Mouse (Mus musculus) embryo, embryonic 11.5 days (tissue): ENCODE results near the gene Olr1.

Source experiments
- DNase-seq: peaks from one replicate; pipeline ENCODE4 v3.0.0-alpha.2; 2012; ENCODE audit warnings: low read depth, low spot score

Gene Olr1

GRCm38 (mm10) chr6:129507024-129507423, at the start of gene Olr1:
TSS of gene Olr1 (minus strand) at chr6:129507165.
- DNase-seq = no peak

GRCm38 (mm10) chr6:129548009-129548408, 41.0 kb upstream of the Olr1 start:
- no peak for DNase-seq

GRCm38 (mm10) chr6:129547277-129547676, 40.3 kb upstream of the Olr1 start:
- no peak for DNase-seq

- peak; percentile 39 for DNase-seq
Observed at GRCm38 (mm10) chr6:129543709-129544606, 37.0 kb upstream of the Olr1 start.

GRCm38 (mm10) chr6:129542540-129542939, 35.6 kb upstream of the Olr1 start:
- DNase-seq = no peak

GRCm38 (mm10) chr6:129541931-129542330, 35.0 kb upstream of the Olr1 start:
- DNase-seq = no peak

GRCm38 (mm10) chr6:129538555-129538954, 31.6 kb upstream of the Olr1 start:
- no peak for DNase-seq

GRCm38 (mm10) chr6:129535723-129536122, 28.8 kb upstream of the Olr1 start:
- DNase-seq = no peak

- DNase-seq = no peak
Observed at GRCm38 (mm10) chr6:129534627-129535190, 27.7 kb upstream of the Olr1 start.

GRCm38 (mm10) chr6:129534057-129534456, 27.1 kb upstream of the Olr1 start:
- DNase-seq = no peak

GRCm38 (mm10) chr6:129532942-129533860, 26.2 kb upstream of the Olr1 start, which contains the start of gene Gabarapl1:
TSS of gene Gabarapl1 (plus strand) at chr6:129533160.
- DNase-seq = peak; percentile 69

GRCm38 (mm10) chr6:129532556-129532941, 25.6 kb upstream of the Olr1 start:
- DNase-seq = no peak

GRCm38 (mm10) chr6:129530261-129530660, 23.3 kb upstream of the Olr1 start:
- no peak for DNase-seq

- DNase-seq = no peak
Observed at GRCm38 (mm10) chr6:129529605-129530004, 22.6 kb upstream of the Olr1 start.

GRCm38 (mm10) chr6:129527416-129527815, 20.5 kb upstream of the Olr1 start:
- no peak for DNase-seq

- DNase-seq = no peak
Observed at GRCm38 (mm10) chr6:129526069-129526468, 19.1 kb upstream of the Olr1 start.

GRCm38 (mm10) chr6:129517752-129518408, 10.9 kb upstream of the Olr1 start:
- DNase-seq = no peak

- DNase-seq = no peak
Observed at GRCm38 (mm10) chr6:129516388-129516787, 9.4 kb upstream of the Olr1 start.

GRCm38 (mm10) chr6:129515068-129515467, 8.1 kb upstream of the Olr1 start:
- no peak for DNase-seq

- no peak for DNase-seq
Observed at GRCm38 (mm10) chr6:129514376-129514775, 7.4 kb upstream of the Olr1 start.

- no peak for DNase-seq
Observed at GRCm38 (mm10) chr6:129513409-129513808, 6.4 kb upstream of the Olr1 start.
